10 mouse cellular contexts compared by ENCODE assay signal in genomic region chr6:112809658-112810520, GRCm38 (mm10).
A peak's percentile ranks its signal among the peaks of the same experiment; 100 is the strongest.
DNase-seq lines count a peak whose midpoint lies in the region; ATAC-seq lines count a peak whose summit lies in the region.
"Had no signal": no experiment of that assay in that cellular context is flagged by ENCODE, and none has a peak within 500 bp of the region (broad histone marks: within the 10 kb centered on the region; RNA-seq: fewer than 3 reads in every experiment).

No protein-coding gene starts in this region.

- peaks cover 16% of the 10 kb centered on the region for H3K4me1 ChIP-seq in kidney, embryonic 15.5 days
- H3K4me1 ChIP-seq in hindbrain, embryonic 16.5 days (ENCODE audit: control insufficient read depth, insufficient read depth, low read depth, low read length): peaks cover 30% of the 10 kb centered on the region
- H3K4me1 ChIP-seq in neural tube, embryonic 11.5 days (ENCODE audit: control insufficient read depth, insufficient read depth, low read length): peaks cover 26% of the 10 kb centered on the region

- intact Hi-C loops in heart, postnatal 14 days (cut with DNase I): no loop called here

- H3K27ac ChIP-seq in kidney, embryonic 15.5 days: peak overlapping the region; percentile 7; the same call in 1 of the 2 replicates
- peak overlapping the region; percentile 82 for H3K27ac ChIP-seq in hindbrain, embryonic 16.5 days (ENCODE audit: low read depth, low read length)
- H3K27ac ChIP-seq in neural tube, embryonic 11.5 days (ENCODE audit: low read depth, low read length): peak overlapping the region; percentile 80

- 47% methylated on average over 15 of the region's 15 CpGs for WGBS in kidney, embryonic 15.5 days
- WGBS in hindbrain, embryonic 16.5 days: 10% methylated on average over 15 of the region's 15 CpGs
- WGBS in neural tube, embryonic 11.5 days: 34% methylated on average over 15 of the region's 15 CpGs

- DNase-seq in kidney, postnatal 10 days: no peak
- DNase-seq in embryo, embryonic 9.5 days (ENCODE audit: extremely low spot score): peak; percentile 41
- peak; percentile 83 for DNase-seq in neural tube, embryonic 11.5 days (ENCODE audit: low spot score)
- no peak for DNase-seq in heart, postnatal 14 days
- DNase-seq in c-Kit-positive CD71-positive TER-119-positive erythroid progenitor cells, embryonic 14.5 days (ENCODE audit: low spot score): no peak
- DNase-seq: heart, postnatal 36 days; liver, postnatal 0 days had no signal

- no peak; the same call in 1 of the 2 replicates for ATAC-seq in kidney, embryonic 15.5 days (replicated peaks; ENCODE audit: low FRiP score)
- ATAC-seq in hindbrain, embryonic 16.5 days: peak; percentile 88
- peak; percentile 87 for ATAC-seq in neural tube, embryonic 11.5 days (ENCODE audit: insufficient read depth, low FRiP score, low TSS enrichment)
- ATAC-seq in CD4-positive, CD25-positive, alpha-beta regulatory T cell, adult 4 months: no peak
- ATAC-seq: liver, postnatal 0 days had no signal

- no peaks in the 10 kb centered on the region for H3K36me3 ChIP-seq in kidney, embryonic 15.5 days
- H3K36me3 ChIP-seq in hindbrain, embryonic 16.5 days (ENCODE audit: control insufficient read depth, insufficient read depth, low read length): no peaks in the 10 kb centered on the region
- H3K36me3 ChIP-seq in neural tube, embryonic 11.5 days (ENCODE audit: control insufficient read depth, insufficient read depth, low read length): no peaks in the 10 kb centered on the region; the same call in 1 of the 2 replicates

- H3K27me3 ChIP-seq in kidney, embryonic 15.5 days: no peaks in the 10 kb centered on the region
- H3K27me3 ChIP-seq in hindbrain, embryonic 16.5 days (replicated peaks; ENCODE audit: control insufficient read depth, insufficient read depth, low read length): no peaks in the 10 kb centered on the region
- H3K27me3 ChIP-seq in neural tube, embryonic 11.5 days (ENCODE audit: control insufficient read depth, insufficient read depth, low read length): no peaks in the 10 kb centered on the region

- H3K9ac ChIP-seq in kidney, embryonic 15.5 days: no peak overlapping the region
- H3K9ac ChIP-seq in hindbrain, embryonic 16.5 days (ENCODE audit: low read depth, low read length): peak overlapping the region; percentile 40; the same call in 1 of the 2 replicates
- H3K9ac ChIP-seq in neural tube, embryonic 11.5 days (ENCODE audit: low read length): 0 out of 2 replicates have a peak overlapping the region, but pooled peaks have one; percentile 31
- H3K9ac ChIP-seq: liver, postnatal 0 days had no signal

- no peaks in the 10 kb centered on the region for H3K9me3 ChIP-seq in kidney, embryonic 15.5 days (replicated peaks)
- no peaks in the 10 kb centered on the region for H3K9me3 ChIP-seq in hindbrain, embryonic 16.5 days (ENCODE audit: control insufficient read depth, low read length)
- H3K9me3 ChIP-seq in neural tube, embryonic 11.5 days (ENCODE audit: control insufficient read depth, low read length): no peaks in the 10 kb centered on the region

- no peak overlapping the region for H3K4me2 ChIP-seq in kidney, embryonic 15.5 days
- no peak overlapping the region for H3K4me2 ChIP-seq in hindbrain, embryonic 16.5 days (ENCODE audit: low read length)
- H3K4me2 ChIP-seq in neural tube, embryonic 11.5 days (ENCODE audit: low read depth): no peak overlapping the region

- H3K4me3 ChIP-seq in kidney, embryonic 15.5 days (replicated peaks): no peak overlapping the region
- H3K4me3 ChIP-seq in hindbrain, embryonic 16.5 days (ENCODE audit: low read length): no peak overlapping the region
- no peak overlapping the region for H3K4me3 ChIP-seq in neural tube, embryonic 11.5 days (ENCODE audit: low read depth, low read length)

Comparison
In these comparisons a context has a peak if more than half of its experiments do, and no peak if none do; other contexts are left out.
1. ATAC-seq: peak in hindbrain, embryonic 16.5 days (single experiment) and neural tube, embryonic 11.5 days (single experiment); none in kidney, embryonic 15.5 days (single experiment) and CD4-positive, CD25-positive, alpha-beta regulatory T cell, adult 4 months (single experiment).
2. H3K27ac ChIP-seq: peak in every context shown above with its lines; median percentile 82 in hindbrain, embryonic 16.5 days; 80 in neural tube, embryonic 11.5 days; 7 in kidney, embryonic 15.5 days.
3. DNase-seq: peak in embryo, embryonic 9.5 days (single experiment) and neural tube, embryonic 11.5 days (single experiment); none in kidney, postnatal 10 days (single experiment), heart, postnatal 14 days (0 of 2) and c-Kit-positive CD71-positive TER-119-positive erythroid progenitor cells, embryonic 14.5 days (single experiment).